ENCODE assay signal across 15 mouse cellular contexts in the genomic region with DNA sequence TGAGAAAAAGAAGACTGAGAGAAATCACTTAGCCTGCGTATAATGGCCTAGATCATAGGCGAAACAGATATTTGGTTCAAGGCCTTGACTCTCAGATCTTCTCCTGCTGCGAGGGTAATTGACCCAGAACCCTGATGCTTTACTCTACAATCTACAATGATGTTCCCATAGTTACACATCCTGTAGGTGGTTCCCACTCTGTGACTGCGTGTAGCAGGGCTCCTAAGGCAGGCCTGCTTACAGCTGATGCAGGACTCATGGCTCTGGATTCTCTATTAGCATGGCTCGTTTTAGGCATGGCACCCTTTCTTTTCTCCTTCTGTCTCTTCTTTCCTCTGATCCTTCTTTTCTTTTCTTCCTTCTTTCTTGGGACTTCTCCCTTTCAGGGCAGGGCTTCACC.
"Had no signal": no experiment of that assay in that cellular context is flagged by ENCODE, and none has a peak within 500 bp of the region (broad histone marks: within the 10 kb centered on the region; RNA-seq: fewer than 3 reads in every experiment).

No protein-coding gene starts in this region.

- DNase-seq: lung, adult 2 months; lung, postnatal 14 days; lung, postnatal 36 days; right cerebral cortex, postnatal 14 days; thymus, adult 2 months; thymus, postnatal 25 days; thymus, postnatal 4 days had no signal

- H3K9me3 ChIP-seq: lung, embryonic 15.5 days; megakaryocyte, embryonic 14.5 days; midbrain, embryonic 13.5 days; midbrain, embryonic 15.5 days; neural tube, embryonic 12.5 days; stomach, embryonic 15.5 days had no signal

- H3K4me1 ChIP-seq: lung, embryonic 15.5 days; megakaryocyte, embryonic 14.5 days; midbrain, embryonic 13.5 days; midbrain, embryonic 15.5 days; neural tube, embryonic 12.5 days; stomach, embryonic 15.5 days had no signal

- H3K27ac ChIP-seq: lung, embryonic 15.5 days; macrophage; midbrain, embryonic 13.5 days; midbrain, embryonic 15.5 days; neural tube, embryonic 12.5 days; stomach, embryonic 15.5 days; stomach, postnatal 0 days had no signal

- H3K36me3 ChIP-seq: lung, embryonic 15.5 days; midbrain, embryonic 13.5 days; midbrain, embryonic 15.5 days; neural tube, embryonic 12.5 days; stomach, embryonic 15.5 days had no signal

- H3K27me3 ChIP-seq: lung, embryonic 15.5 days; megakaryocyte, embryonic 14.5 days; midbrain, embryonic 13.5 days; midbrain, embryonic 15.5 days; neural tube, embryonic 12.5 days; stomach, embryonic 15.5 days had no signal

- H3K4me3 ChIP-seq: lung, embryonic 15.5 days; megakaryocyte, embryonic 14.5 days; midbrain, embryonic 13.5 days; midbrain, embryonic 15.5 days; neural tube, embryonic 12.5 days; stomach, embryonic 15.5 days had no signal
